Mouse (Mus musculus) WW6 (cell line): ENCODE data around the gene Arl5a.

Source experiments
- DNase-seq: peaks from one replicate; pipeline ENCODE4 v3.0.0-alpha.2; 2013; ENCODE audit warnings: low read depth, low spot score

The Arl5a gene

DNA sequence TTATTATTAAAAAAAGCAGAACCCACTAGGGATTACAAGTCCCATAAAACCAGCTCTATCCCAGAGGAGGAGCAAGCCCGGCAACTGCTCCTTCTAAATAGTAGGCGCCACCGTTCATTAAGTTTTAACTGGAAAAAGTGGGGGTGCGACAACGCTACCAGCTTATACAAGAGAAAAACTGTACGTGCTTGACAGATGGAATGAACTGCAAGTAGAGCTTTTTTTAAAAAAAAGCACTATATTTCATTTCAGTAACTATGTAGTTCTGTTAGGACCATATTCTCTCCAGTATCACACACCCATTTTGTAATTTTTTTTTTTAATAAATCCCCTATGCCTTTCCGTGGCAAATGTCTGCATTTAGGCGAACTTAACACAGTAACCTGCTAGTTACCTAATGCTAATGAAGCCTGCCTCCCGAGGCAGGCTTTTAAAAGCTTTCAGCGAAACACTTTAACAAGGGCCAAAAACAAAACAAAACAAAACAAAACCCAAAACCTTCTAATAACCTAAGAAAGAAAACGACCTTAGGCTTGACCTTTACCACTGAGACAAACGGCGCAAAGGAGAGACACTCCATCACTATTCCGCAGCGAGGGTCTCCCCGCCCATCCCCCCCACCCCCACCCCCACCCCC, 972 bp downstream of the Arl5a start:
- no peak for DNase-seq

DNA sequence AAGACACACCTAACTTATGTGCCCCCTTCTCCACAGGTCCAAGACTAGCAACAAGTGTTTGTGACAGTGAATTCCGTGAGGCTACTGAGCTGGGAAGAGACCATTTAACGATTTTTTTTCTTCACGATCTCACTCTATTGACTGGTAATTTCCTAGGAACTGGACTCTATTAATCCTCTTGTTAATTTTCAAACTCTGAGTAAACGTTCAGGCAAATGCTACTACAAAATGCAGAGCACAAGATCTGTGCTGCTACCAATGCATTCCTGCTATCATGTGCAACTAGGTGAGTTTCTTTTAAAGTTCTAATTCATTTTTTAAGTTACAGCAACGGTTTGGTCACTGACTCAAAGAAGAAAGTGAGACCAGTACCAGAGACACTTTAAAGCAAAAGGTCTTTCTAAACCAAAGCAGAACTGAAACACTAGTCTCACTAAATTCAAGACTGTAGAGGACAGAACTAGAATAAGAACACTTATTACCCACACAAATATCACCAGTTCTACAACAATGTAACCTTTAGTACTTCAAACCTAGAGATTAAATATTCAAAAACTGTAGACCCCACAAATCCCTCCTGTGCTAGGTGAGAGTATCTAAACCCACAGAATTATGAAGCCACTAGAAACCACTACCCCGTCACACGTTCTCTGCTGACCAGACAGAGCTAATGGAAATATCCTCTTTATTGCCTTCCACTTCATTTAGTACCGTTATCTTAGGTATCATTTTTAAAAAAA, 1.7 kb downstream of the Arl5a start:
- DNase-seq, result no peak

GRCm38 (mm10) chr2:52421197-52421596, 3.5 kb downstream of the Arl5a start:
- no peak for DNase-seq

GRCm38 (mm10) chr2:52420001-52420710, 4.5 kb downstream of the Arl5a start:
- DNase-seq, result no peak

DNA sequence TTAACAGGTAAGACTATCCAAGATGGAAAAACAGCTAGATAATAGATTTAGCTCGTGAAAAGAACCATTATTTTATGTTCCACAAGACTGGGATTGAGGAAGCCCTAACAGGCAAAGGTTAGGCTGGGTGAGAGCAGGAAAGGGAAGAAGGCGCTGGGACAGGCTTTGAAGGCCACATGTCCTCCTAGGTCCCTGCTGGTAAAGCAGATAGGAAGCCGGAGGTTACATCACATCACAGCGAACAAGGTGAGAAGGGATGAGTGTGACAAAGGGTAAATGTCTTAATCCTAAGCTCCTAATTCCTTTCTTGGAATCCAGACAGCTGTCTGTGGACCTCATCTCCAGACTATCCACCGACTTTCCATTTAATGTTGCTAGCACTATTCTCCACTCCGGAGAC, 5.4 kb downstream of the Arl5a start:
- DNase-seq, result no peak

GRCm38 (mm10) chr2:52412524-52413037, 12.1 kb downstream of the Arl5a start:
- DNase-seq, result no peak

DNA sequence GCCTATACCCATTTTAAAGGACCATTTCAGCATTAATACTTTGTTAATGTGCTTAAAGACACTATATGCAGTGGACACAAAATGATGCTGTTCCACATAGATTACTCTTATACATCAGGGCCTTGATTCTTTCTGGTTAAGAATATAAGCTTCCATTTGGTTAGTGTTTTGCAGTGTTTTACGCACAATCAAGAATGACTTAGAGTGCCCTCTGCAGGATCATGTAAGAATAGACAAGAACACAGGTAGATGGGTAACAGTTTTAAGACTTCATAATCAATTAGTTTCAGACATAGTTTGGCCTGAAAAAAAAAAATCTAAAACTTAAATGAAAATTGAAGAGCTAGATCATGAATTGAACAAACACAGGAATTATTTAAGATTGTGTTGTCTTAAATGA, 18.2 kb downstream of the Arl5a start:
- no peak for DNase-seq

- no peak for DNase-seq
Measured at GRCm38 (mm10) chr2:52405238-52405637, 19.5 kb downstream of the Arl5a start.

GRCm38 (mm10) chr2:52394529-52394928, 30.2 kb downstream of the Arl5a start:
- DNase-seq, result no peak

GRCm38 (mm10) chr2:52390415-52390975, 34.2 kb downstream of the Arl5a start:
- DNase-seq, result no peak

DNA sequence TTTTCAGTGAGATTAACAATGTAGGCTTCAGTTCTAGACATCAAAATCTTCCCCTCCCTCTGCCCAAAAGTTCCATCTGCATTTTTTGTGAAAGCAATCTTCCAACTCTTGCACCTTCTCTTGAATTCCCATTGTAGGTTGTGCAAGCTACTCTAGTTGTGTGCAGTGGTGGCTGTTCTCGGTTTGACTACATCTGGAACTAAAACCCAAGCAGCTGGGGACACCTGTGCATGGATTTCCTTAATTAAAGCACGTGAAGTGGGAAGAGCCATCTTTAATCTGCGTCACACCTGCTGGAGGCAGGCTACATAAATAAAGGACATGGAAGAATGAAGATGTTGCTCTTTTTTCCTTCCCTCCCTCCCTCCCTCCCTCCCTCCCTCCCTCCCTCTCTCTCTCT, 34.7 kb downstream of the Arl5a start:
- DNase-seq, result no peak

- no peak for DNase-seq
Measured at GRCm38 (mm10) chr2:52386451-52386850, 38.2 kb downstream of the Arl5a start.

- DNase-seq, result no peak
Measured at GRCm38 (mm10) chr2:52386037-52386436, 38.7 kb downstream of the Arl5a start.

GRCm38 (mm10) chr2:52378848-52379261, 45.8 kb downstream of the Arl5a start:
- DNase-seq, result no peak

- peak; percentile 13 for DNase-seq
Measured at GRCm38 (mm10) chr2:52378448-52378804, 46.3 kb downstream of the Arl5a start, which contains the start of gene Neb. Gene Neb, minus strand, starts transcription at chr2:52378474.

DNA sequence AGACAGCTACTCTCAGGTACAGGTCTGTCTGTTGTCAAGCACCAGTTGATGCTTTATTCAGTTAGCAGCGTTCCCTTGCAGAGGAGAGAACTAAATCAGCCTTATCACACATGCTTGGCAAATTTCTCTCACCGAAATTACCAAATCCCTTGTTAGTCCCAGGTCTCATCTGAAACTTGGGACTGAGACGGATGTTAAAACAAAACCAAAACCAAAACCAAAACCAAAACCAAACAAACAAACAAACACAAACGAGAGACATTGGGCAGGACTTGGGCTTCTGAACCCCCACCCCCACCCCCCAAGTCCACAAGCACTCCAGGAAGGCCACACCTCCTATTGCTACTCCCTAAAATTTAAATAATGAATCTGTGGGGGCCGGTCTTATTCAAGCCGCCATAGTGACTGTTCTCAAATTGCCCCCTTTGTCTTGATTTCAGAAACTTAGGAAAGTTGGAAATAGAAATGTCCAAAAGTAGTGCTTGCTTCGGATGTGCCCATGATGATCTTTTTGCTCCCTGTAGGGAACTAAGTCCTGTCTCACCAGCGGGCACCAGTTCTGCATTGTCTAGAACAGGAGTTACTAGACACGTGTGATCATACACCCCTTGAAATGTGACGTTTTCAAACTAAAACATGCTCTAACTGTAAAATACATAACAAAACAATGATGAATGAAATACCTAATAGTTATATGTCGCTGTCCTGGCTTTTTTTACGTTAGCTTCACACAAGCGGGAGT, 46.8 kb downstream of the Arl5a start:
- no peak for DNase-seq

DNA sequence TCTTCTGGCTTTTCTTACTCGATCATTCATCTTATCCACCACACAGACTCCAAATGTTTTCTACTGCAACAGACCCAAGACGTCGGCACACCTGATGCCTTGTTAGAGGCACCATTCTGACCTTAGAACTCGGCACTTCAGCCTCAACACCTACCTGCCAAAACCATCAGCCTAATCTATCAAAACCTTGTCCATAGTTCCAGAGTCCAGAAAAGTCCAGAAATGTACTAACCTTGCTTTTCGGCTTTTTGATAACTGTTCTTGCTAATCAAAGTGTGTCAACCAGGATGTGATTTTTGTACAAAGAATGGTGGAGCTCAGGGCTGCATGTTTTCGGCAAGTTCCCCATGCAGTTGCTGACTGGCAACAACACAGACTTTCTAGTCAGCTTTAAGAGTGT, 50.0 kb downstream of the Arl5a start:
- no peak for DNase-seq

- DNase-seq, result no peak
Measured at GRCm38 (mm10) chr2:52372480-52372879, 52.2 kb downstream of the Arl5a start.

- DNase-seq, result no peak
Measured at GRCm38 (mm10) chr2:52372080-52372479, 52.6 kb downstream of the Arl5a start.

- no peak for DNase-seq
Measured at GRCm38 (mm10) chr2:52371066-52371465, 53.6 kb downstream of the Arl5a start.

DNA sequence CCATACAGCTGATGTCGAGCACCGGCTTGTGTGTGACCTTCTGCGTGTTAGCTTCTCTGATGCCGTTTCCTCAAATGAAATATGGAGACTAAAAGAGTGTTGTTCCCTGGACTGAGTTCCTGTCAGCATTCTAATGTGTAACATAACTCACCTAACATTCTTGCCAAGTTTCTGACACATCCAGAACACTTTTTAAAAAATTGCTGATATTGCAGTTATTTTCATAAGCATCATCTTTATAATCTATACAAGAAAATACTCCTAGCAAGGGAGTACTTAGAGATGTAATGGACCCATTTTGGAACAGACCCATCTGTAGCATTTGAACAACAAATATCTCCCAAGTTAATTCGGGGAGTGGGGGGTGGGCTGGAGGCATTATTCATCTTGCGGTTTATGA, 55.1 kb downstream of the Arl5a start:
- no peak for DNase-seq

- DNase-seq, result no peak
Measured at GRCm38 (mm10) chr2:52367665-52368064, 57.0 kb downstream of the Arl5a start.
